Mouse (Mus musculus): ENCODE measurements around the gene Zfp961.

DNA sequence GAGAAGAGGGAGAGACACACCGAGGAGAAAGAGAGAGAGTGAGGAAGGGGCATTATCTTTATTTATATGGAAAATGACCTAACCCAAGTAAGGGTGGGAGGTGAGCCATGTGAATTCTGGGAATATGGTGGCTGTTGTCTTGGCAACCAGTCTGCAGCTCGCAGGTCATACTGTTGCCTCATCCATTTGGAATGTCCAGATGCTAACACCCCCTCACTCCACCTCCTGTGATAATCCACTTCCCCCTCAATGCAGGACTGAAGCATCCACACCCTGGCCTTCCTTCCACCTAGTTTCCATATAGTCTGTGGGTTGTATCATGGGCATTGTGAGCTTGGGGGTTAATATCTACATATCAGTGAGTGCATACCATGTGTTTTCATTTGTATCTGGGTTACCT, 69.0 kb downstream of the Zfp961 start:
- TF ChIP-seq CTCF (IDR thresholded peaks at IDR 0.05; ENCODE audit: low read depth) (no peak), EP300 (IDR thresholded peaks at IDR 0.05; ENCODE audit: low read depth) (no peak)

Data from liver, embryonic 14.5 days (tissue).